Mouse (Mus musculus): ENCODE results near the gene Slc5a5.

The Slc5a5 gene

GRCm38 (mm10) chr8:70850947-70851346 lies 41.6 kb downstream of the Slc5a5 start:
- DNase-seq, result no peak

GRCm38 (mm10) chr8:70850132-70850845 lies 42.3 kb downstream of the Slc5a5 start:
- no peak for DNase-seq

GRCm38 (mm10) chr8:70849333-70849990 lies 43.1 kb downstream of the Slc5a5 start:
- no peak for DNase-seq

GRCm38 (mm10) chr8:70846371-70847154 lies 46.0 kb downstream of the Slc5a5 start:
- DNase-seq, result no peak

- DNase-seq, result no peak
Observed at GRCm38 (mm10) chr8:70845108-70845507, 47.4 kb downstream of the Slc5a5 start.

GRCm38 (mm10) chr8:70844523-70844922 lies 48.0 kb downstream of the Slc5a5 start:
- DNase-seq, result peak; percentile 92

GRCm38 (mm10) chr8:70843941-70844340 lies 48.6 kb downstream of the Slc5a5 start:
- DNase-seq, result no peak

GRCm38 (mm10) chr8:70843214-70843773 lies 49.3 kb downstream of the Slc5a5 start:
- no peak for DNase-seq

- no peak for DNase-seq
Observed at GRCm38 (mm10) chr8:70842484-70842883, 50.1 kb downstream of the Slc5a5 start.

- peak; percentile 96 for DNase-seq
Observed at GRCm38 (mm10) chr8:70841147-70842072, 51.1 kb downstream of the Slc5a5 start.

- DNase-seq, result peak; percentile 71
Observed at GRCm38 (mm10) chr8:70840590-70840989, 52.0 kb downstream of the Slc5a5 start.

GRCm38 (mm10) chr8:70839408-70840351 lies 52.9 kb downstream of the Slc5a5 start, which contains the start of gene Arrdc2:
Arrdc2 (minus strand) TSS chr8:70839720.
- peak; percentile 99 for DNase-seq

- no peak for DNase-seq
Observed at GRCm38 (mm10) chr8:70838654-70839407, 53.7 kb downstream of the Slc5a5 start.

- no peak for DNase-seq
Observed at GRCm38 (mm10) chr8:70836666-70837065, 55.9 kb downstream of the Slc5a5 start.

- no peak for DNase-seq
Observed at GRCm38 (mm10) chr8:70834071-70834470, 58.5 kb downstream of the Slc5a5 start.

GRCm38 (mm10) chr8:70833520-70833919 lies 59.0 kb downstream of the Slc5a5 start:
- peak; percentile 72 for DNase-seq

- DNase-seq, result peak; percentile 59
Observed at GRCm38 (mm10) chr8:70833018-70833482, 59.5 kb downstream of the Slc5a5 start.
